Mouse (Mus musculus) intestine, postnatal 0 days (tissue): ENCODE results near the gene Med27. TPM values are rescaled to one million over a fixed set of nuclear protein-coding genes. Genes with fewer than 3 reads are reported as not detected.
"Not testable (repeated sequence)": the region's sequence is repeated elsewhere in the genome, so short reads cannot be mapped to it uniquely, and the experiment has no call there.

Experiments
- ATAC-seq: fragments of 200-750 bp; cut with Nextera tagmentation; 2 replicates; pipeline ENCODE4 v1.8.0; 2017; ENCODE audit warnings: mild to moderate bottlenecking, moderate TSS enrichment, moderate library complexity
- H3K27ac ChIP-seq: fragments of 300-500 bp; sonication (generic); 2 replicates; pipeline ENCODE4 v1.5.1; 2014; ENCODE audit warnings: mild to moderate bottlenecking, low read depth, low read length, moderate library complexity
- H3K27me3 ChIP-seq: fragments of 300-500 bp; sonication (generic); replicated peaks from 2 replicates; pipeline ENCODE4 v1.6.1; 2014; ENCODE audit warnings: low read length, mixed read lengths; ENCODE audit not compliant: control insufficient read depth, insufficient read depth
- H3K36me3 ChIP-seq: fragments of 300-500 bp; sonication (generic); 2 replicates; pipeline ENCODE4 v1.6.1; 2014; ENCODE audit warnings: mild to moderate bottlenecking, moderate library complexity; ENCODE audit not compliant: control insufficient read depth, insufficient read depth
- H3K4me1 ChIP-seq: fragments of 300-500 bp; sonication (generic); replicated peaks from 2 replicates; pipeline ENCODE4 v1.6.1; 2014; ENCODE audit warnings: antibody characterized with exemption, low read length, mixed read lengths; ENCODE audit not compliant: control insufficient read depth, insufficient read depth
- H3K4me2 ChIP-seq: fragments of 300-500 bp; sonication (generic); replicated peaks from 2 replicates; pipeline ENCODE4 v1.6.1; 2014; ENCODE audit warnings: low read depth, mild to moderate bottlenecking, moderate library complexity
- H3K4me3 ChIP-seq: fragments of 300-500 bp; sonication (generic); 2 replicates; pipeline ENCODE4 v1.5.1; 2014; ENCODE audit warnings: low read depth, low read length
- H3K9ac ChIP-seq: fragments of 300-500 bp; sonication (generic); 2 replicates; pipeline ENCODE4 v1.6.1; 2014; ENCODE audit warnings: mild to moderate bottlenecking, low read depth, low read length
- H3K9me3 ChIP-seq: fragments of 300-500 bp; sonication (generic); 2 replicates; pipeline ENCODE4 v1.6.1; 2016; ENCODE audit warnings: mixed run types; ENCODE audit not compliant: control insufficient read depth
- CTCF ChIP-seq: sonication (generic); IDR thresholded peaks from 2 replicates; pipeline ENCODE4 v1.5.1; 2016; ENCODE audit warnings: low read depth, mild to moderate bottlenecking, control low read depth, antibody characterized with exemption, moderate library complexity
- WGBS: fragments of 180-500 bp; shearing (Covaris S2); extraction: QIAGEN DNeasy Blood & Tissue Kit; methylation state at CpG from one replicate; pipeline ENCODE4 v1.1.7; 2014; 5-methylcytosine and 5-hydroxymethylcytosine counted together
- polyA plus RNA-seq: library from polyadenylated mRNA; unstranded; fragments of >200 nt; fragmentation: Nextera tagmentation; extraction: Ambion mirVana; gene quantifications from 2 replicates; pipeline ENCODE4 v1.2.1, GENCODE M21; 2015

The Med27 gene
- polyA plus RNA-seq, 1 experiment from 2014 or later = 24.8 TPM

- no peak overlapping the region for H3K27ac ChIP-seq
- H3K9ac ChIP-seq = no peak overlapping the region
- no peak overlapping the region for H3K4me2 ChIP-seq
- 0 out of 2 replicates have a peak, but pooled peaks cover 2% of the 10 kb centered on the region for H3K36me3 ChIP-seq
- no peaks in the 10 kb centered on the region for H3K9me3 ChIP-seq
- no peaks in the 10 kb centered on the region for H3K4me1 ChIP-seq
- H3K4me3 ChIP-seq = no peak overlapping the region
- no peak for TF ChIP-seq CTCF
- no peak for ATAC-seq
- no peaks in the 10 kb centered on the region for H3K27me3 ChIP-seq
- 57% methylated on average over 3 of the region's 3 CpGs for WGBS
Measured at GRCm38 (mm10) chr2:29519402-29519801, 172.8 kb downstream of the Med27 start.

DNA sequence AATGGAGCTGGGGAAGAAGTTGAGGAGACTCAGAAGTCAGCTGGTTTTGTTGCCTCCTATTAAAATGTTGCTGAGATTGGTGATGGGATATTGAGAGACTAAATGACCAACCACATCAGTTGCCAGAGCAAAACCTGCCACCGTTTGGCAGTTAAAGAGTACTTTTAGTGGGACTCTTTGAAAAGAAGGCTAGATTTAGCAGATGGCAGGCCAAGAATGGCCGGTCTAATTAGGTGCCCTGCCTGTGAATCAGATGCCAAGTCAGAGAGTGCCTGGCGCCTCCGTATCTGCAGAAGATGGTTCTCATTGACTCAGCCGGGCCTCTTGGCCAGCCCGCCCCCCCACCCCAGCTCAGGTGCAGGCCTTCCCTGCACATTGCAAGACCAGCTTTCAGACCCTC lies 173.6 kb downstream of the Med27 start:
- no peak for ATAC-seq
- no peaks in the 10 kb centered on the region for H3K27me3 ChIP-seq
- no peak overlapping the region for H3K4me3 ChIP-seq
- 94% methylated on average over 6 of the region's 6 CpGs for WGBS
- no peaks in the 10 kb centered on the region for H3K9me3 ChIP-seq
- no peak overlapping the region for H3K9ac ChIP-seq
- no peak overlapping the region for H3K4me2 ChIP-seq
- no peaks in the 10 kb centered on the region for H3K4me1 ChIP-seq
- no peak overlapping the region for H3K27ac ChIP-seq
- 0 out of 2 replicates have a peak, but pooled peaks cover 3% of the 10 kb centered on the region for H3K36me3 ChIP-seq
- no peak for TF ChIP-seq CTCF

- Histone ChIP-seq H3K9ac (no peak overlapping the region), H3K27me3 (no peaks in the 10 kb centered on the region), H3K4me3 (no peak overlapping the region), H3K27ac (no peak overlapping the region), H3K9me3 (no peaks in the 10 kb centered on the region), H3K36me3 (0 out of 2 replicates have a peak, but pooled peaks cover 3% of the 10 kb centered on the region), H3K4me1 (no peaks in the 10 kb centered on the region), H3K4me2 (no peak overlapping the region)
- WGBS = 82% methylated on average over 7 of the region's 7 CpGs
- no peak for TF ChIP-seq CTCF
- ATAC-seq = no peak
Measured at GRCm38 (mm10) chr2:29521486-29521885, 174.9 kb downstream of the Med27 start.

DNA sequence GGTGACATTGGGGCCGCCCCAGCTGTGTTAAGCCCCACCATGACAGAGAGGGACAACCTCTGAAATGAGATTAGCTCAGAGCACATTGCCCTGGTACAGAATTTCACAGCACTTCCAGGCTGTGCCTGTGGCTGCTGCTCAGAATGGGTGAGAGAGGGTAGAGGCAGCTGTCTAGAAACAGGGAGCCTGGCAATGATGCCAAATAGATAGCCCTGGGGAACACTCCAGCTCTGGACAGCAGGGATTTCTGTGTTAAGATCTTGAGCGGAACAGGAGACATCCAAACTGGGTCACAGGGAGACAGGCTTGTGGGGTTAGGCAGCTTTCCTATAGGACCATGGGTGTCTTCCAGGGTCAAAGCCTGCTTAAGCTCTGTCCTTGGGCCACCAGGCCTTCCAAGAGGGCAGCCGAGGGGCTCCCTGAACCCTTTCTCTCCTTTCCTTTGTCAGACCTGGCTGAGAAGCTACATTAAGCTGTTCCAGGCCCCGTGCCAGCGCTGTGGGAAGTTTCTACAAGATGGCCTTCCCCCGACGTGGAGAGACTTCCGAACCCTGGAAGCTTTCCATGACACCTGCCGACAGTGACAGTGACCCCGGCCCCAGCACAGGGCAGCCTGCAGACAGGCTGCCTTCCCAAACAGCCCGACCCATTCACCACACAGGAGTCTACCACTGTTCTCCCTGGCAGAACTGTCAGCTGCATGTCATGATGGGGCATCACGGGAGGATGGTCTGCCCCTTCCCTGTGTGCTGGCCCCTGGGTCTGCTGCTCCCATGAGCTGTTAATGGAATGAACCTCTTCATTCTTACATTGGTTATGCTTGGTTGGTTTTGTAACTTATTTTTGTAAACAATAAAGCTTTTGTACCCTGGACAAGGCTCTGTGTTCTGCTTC lies 177.5 kb downstream of the Med27 start:
- Histone ChIP-seq H3K4me1 (no peaks in the 10 kb centered on the region), H3K27me3 (no peaks in the 10 kb centered on the region), H3K9me3 (no peaks in the 10 kb centered on the region), H3K27ac (no peak overlapping the region), H3K4me3 (no peak overlapping the region), H3K9ac (no peak overlapping the region), H3K4me2 (no peak overlapping the region), H3K36me3 (0 out of 2 replicates have a peak, but pooled peaks cover 3% of the 10 kb centered on the region)
- ATAC-seq = no peak
- TF ChIP-seq CTCF = no peak
- WGBS = 83% methylated on average over 12 of the region's 12 CpGs

GRCm38 (mm10) chr2:29525273-29525805 lies 178.7 kb downstream of the Med27 start:
- Histone ChIP-seq H3K27me3 (no peaks in the 10 kb centered on the region), H3K27ac (no peak overlapping the region), H3K9me3 (no peaks in the 10 kb centered on the region), H3K4me2 (no peak overlapping the region), H3K4me3 (no peak overlapping the region), H3K4me1 (no peaks in the 10 kb centered on the region), H3K36me3 (0 out of 2 replicates have a peak, but pooled peaks cover 3% of the 10 kb centered on the region), H3K9ac (no peak overlapping the region)
- WGBS = 60% methylated on average over 4 of the region's 4 CpGs
- TF ChIP-seq CTCF = no peak
- no peak for ATAC-seq

DNA sequence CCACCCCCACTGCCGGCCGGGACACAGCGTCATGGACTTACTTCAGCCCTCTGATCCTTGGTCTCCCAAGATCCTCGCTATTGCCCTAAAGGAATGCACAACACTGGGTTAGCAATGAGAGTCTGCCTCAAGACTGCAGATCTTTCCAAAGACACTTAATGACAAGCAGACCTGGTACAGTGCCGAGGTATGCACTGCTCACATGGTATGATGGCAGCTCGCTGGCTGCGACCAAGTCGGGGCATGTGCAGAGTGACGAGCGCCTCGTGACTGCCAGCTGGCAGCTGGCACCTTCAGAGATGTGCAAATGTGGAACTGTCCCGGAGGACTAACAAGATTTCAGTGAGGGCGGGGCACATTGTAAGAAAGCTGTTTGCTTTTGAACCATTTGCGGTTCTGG lies 179.6 kb downstream of the Med27 start:
- no peak for TF ChIP-seq CTCF
- 77% methylated on average over 14 of the region's 14 CpGs for WGBS
- Histone ChIP-seq H3K27me3 (no peaks in the 10 kb centered on the region), H3K4me2 (no peak overlapping the region), H3K27ac (no peak overlapping the region), H3K4me3 (no peak overlapping the region), H3K36me3 (0 out of 2 replicates have a peak, but pooled peaks cover 3% of the 10 kb centered on the region), H3K9me3 (no peaks in the 10 kb centered on the region), H3K9ac (no peak overlapping the region), H3K4me1 (no peaks in the 10 kb centered on the region)
- ATAC-seq = no peak

DNA sequence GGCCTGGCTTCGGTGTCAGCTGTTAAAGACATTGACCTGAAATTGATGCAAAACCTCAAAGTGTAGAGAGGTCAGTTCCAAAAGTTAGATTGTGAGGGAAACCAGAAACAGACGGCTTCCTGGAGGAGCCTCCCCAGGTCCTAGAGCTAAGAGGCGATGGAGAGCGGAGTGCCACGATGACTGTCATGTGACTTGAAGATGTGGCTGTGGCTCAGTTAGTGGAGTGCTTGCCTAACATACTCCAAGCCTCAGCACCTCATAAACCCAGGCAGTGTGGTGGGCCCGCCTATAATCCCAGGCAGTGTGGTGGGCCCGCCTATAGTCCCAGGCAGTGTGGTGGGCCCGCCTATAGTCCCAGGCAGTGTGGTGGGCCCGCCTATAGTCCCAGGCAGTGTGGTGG lies 180.9 kb downstream of the Med27 start:
- H3K4me1 ChIP-seq, H3K27me3 ChIP-seq, H3K4me2 ChIP-seq, H3K4me3 ChIP-seq, H3K9ac ChIP-seq, H3K36me3 ChIP-seq, H3K9me3 ChIP-seq, H3K27ac ChIP-seq, ATAC-seq: not testable (repeated sequence)
- WGBS = 86% methylated on average over 9 of the region's 9 CpGs
